Mouse (Mus musculus): Measurements from ENCODE around the gene Lin7a. TPM values are rescaled to one million over a fixed set of nuclear protein-coding genes. Genes with fewer than 3 reads are reported as not detected.
"Not testable (repeated sequence)": the region's sequence is repeated elsewhere in the genome, so short reads cannot be mapped to it uniquely, and the experiment has no call there.

Gene Lin7a
- polyA plus RNA-seq, 1 experiment from 2014 or later: 4.5 TPM

DNA sequence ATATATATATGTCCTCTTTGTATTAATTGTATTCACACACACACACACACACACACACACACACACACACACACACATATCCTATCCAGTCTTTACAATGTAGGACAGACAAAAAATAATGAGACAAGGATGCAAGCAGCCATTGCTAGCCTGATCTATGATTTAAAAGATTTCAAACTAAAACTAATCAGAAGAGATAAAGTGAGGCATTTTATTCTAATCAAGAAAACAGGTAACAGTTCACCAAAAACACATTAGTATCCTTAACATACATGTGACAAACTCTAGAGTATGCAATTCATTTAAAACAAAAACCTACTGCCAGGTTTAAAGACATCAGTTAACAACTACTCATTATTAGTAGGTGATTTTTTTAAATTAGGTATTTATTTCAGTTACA, 30.1 kb upstream of the Lin7a start:
- no peak for ATAC-seq (ENCODE audit: low read depth)
- H3K4me3 ChIP-seq (ENCODE audit: low read length): no peak overlapping the region
- no peaks in the 10 kb centered on the region for H3K9me3 ChIP-seq (ENCODE audit: control insufficient read depth, low read length)
- no peak overlapping the region for H3K27ac ChIP-seq (ENCODE audit: low read length)
- no peak overlapping the region for H3K4me2 ChIP-seq (ENCODE audit: low read depth, low read length)
- no peaks in the 10 kb centered on the region for H3K36me3 ChIP-seq (ENCODE audit: control insufficient read depth, insufficient read depth, low read length)
- H3K27me3 ChIP-seq (ENCODE audit: control insufficient read depth, insufficient read depth, low read depth, low read length): no peaks in the 10 kb centered on the region
- no peak overlapping the region for H3K9ac ChIP-seq (ENCODE audit: low read length)
- no peaks in the 10 kb centered on the region for H3K4me1 ChIP-seq (replicated peaks; ENCODE audit: control insufficient read depth, insufficient read depth, low read length)

DNA sequence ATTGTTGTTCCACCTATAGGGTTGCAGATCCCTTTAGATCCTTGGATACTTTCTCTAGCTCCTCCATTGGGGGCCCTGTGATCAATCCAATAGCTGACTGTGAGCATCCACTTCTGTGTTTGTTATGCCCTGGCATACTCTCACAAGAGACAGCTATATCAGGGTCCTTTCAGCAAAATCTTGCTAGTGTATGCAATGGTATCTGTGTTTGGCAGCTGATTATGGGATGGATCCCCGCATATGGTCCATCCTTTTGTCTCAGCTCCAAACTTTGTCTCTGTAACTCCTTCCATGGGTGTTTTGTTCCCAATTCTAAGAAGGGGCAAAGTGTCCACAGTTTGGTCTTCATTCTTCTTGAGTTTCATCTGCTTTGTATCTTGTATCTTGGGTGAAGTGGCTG, 29.5 kb upstream of the Lin7a start:
- 81% methylated on average over 1 of the region's 1 CpGs for WGBS
- not testable (repeated sequence) for H3K27ac ChIP-seq (ENCODE audit: low read length); H3K36me3 ChIP-seq (ENCODE audit: control insufficient read depth, insufficient read depth, low read length); H3K27me3 ChIP-seq (ENCODE audit: control insufficient read depth, insufficient read depth, low read depth, low read length); H3K4me1 ChIP-seq (replicated peaks; ENCODE audit: control insufficient read depth, insufficient read depth, low read length); ATAC-seq (ENCODE audit: low read depth); H3K9me3 ChIP-seq (ENCODE audit: control insufficient read depth, low read length); H3K4me2 ChIP-seq (ENCODE audit: low read depth, low read length); H3K4me3 ChIP-seq (ENCODE audit: low read length); H3K9ac ChIP-seq (ENCODE audit: low read length)

DNA sequence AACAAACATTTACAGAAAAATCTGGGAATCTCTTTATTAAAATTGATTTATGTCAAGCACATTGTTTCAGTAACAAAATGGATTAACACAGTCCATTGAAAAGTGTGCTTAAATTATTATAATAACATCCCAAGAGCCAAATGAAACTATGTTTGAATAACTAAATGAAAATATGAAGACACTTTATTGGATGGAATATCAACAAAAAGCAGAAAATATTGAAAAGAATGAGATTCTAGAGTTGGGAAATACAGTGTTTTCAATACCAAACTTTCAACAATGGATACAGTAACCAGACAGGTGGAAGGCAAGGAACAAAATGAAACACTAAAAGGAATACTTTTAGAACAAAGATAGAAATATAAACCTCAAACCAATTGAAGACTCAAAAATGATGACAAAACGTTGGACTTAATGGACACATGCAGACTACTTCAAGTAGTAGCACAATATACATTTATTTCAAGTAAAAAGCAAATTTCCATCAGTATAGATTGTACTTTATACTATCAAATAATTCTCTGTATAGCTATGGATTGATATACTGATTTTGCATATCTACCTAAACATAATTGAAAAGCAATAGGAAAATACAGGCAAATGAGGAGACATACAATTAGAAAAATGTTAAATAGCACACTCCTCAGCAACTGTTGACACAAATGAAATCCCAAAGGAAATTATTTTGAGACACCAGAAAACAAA, 28.6 kb upstream of the Lin7a start:
- H3K27me3 ChIP-seq (ENCODE audit: control insufficient read depth, insufficient read depth, low read depth, low read length): no peaks in the 10 kb centered on the region
- no peak overlapping the region for H3K27ac ChIP-seq (ENCODE audit: low read length)
- H3K4me3 ChIP-seq (ENCODE audit: low read length): no peak overlapping the region
- no peak overlapping the region for H3K4me2 ChIP-seq (ENCODE audit: low read depth, low read length)
- ATAC-seq (ENCODE audit: low read depth): no peak
- H3K9ac ChIP-seq (ENCODE audit: low read length): no peak overlapping the region
- no peaks in the 10 kb centered on the region for H3K9me3 ChIP-seq (ENCODE audit: control insufficient read depth, low read length)
- WGBS: 72% methylated on average over 1 of the region's 1 CpGs
- H3K36me3 ChIP-seq (ENCODE audit: control insufficient read depth, insufficient read depth, low read length): no peaks in the 10 kb centered on the region
- H3K4me1 ChIP-seq (replicated peaks; ENCODE audit: control insufficient read depth, insufficient read depth, low read length): no peaks in the 10 kb centered on the region

DNA sequence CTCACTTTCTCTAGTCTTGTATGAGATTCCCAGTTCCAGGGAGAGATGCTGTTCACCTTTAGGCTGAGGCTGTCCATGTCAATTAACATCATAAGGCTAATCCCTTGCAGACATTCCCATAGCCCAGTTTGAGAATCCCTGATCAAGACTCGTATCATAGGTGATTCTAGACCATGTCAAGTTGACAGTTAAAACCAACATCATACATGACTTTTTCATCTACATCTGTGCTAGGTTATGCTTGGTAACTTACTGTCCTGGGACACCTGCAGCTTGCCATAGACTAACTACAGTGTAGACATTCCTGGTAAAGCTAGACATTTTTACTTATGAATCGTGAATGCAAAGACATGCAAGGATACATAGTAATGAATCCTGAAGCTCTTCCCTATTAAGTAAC, 27.3 kb upstream of the Lin7a start:
- H3K9ac ChIP-seq (ENCODE audit: low read length): no peak overlapping the region
- H3K27me3 ChIP-seq (ENCODE audit: control insufficient read depth, insufficient read depth, low read depth, low read length): no peaks in the 10 kb centered on the region
- no peaks in the 10 kb centered on the region for H3K4me1 ChIP-seq (replicated peaks; ENCODE audit: control insufficient read depth, insufficient read depth, low read length)
- no peak for ATAC-seq (ENCODE audit: low read depth)
- no peaks in the 10 kb centered on the region for H3K36me3 ChIP-seq (ENCODE audit: control insufficient read depth, insufficient read depth, low read length)
- H3K27ac ChIP-seq (ENCODE audit: low read length): no peak overlapping the region
- H3K9me3 ChIP-seq (ENCODE audit: control insufficient read depth, low read length): no peaks in the 10 kb centered on the region
- H3K4me2 ChIP-seq (ENCODE audit: low read depth, low read length): no peak overlapping the region
- WGBS: 78% methylated on average over 2 of the region's 2 CpGs
- no peak overlapping the region for H3K4me3 ChIP-seq (ENCODE audit: low read length)

DNA sequence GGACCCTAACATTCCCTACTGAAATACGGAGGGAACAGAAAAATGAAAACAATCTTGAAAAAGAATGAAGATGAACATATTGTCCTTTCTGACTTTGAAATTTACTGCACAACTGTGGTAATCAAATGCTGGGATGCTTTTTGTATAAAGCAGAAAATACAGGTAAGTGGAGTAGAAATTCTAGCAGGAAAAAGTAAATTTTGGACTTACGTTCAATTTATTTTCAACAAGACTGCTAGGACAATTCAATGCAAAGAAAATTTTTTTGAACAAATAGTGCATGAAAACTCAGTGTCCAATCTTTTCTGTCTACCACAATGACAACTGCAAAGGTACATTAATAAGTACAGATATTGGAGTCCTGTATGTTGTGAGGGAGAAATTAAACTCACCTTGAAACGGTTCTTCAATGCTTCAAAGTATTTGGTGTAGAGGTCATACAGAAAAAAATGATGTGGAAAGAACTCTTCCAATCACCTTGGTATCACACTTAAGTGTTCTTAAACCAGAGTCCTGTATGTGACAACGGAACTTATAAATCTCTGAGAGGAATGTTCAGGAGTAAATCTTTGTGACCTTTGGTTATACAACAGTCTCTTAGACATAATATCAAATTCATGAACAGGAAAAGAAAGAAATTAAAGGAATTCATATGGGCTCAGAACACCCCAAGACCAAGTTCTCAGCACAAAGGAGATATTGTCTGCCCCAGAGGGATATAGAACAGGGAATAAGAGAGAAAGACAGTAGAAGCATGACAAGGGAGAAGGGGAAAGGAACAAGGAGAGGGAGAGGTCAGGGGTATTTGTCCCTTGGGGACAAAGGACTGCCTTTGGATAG, 26.6 kb upstream of the Lin7a start:
- H3K9ac ChIP-seq (ENCODE audit: low read length): no peak overlapping the region
- H3K27ac ChIP-seq (ENCODE audit: low read length): no peak overlapping the region
- no peaks in the 10 kb centered on the region for H3K27me3 ChIP-seq (ENCODE audit: control insufficient read depth, insufficient read depth, low read depth, low read length)
- H3K36me3 ChIP-seq (ENCODE audit: control insufficient read depth, insufficient read depth, low read length): no peaks in the 10 kb centered on the region
- no peak for ATAC-seq (ENCODE audit: low read depth)
- no peaks in the 10 kb centered on the region for H3K9me3 ChIP-seq (ENCODE audit: control insufficient read depth, low read length)
- H3K4me2 ChIP-seq (ENCODE audit: low read depth, low read length): no peak overlapping the region
- no peaks in the 10 kb centered on the region for H3K4me1 ChIP-seq (replicated peaks; ENCODE audit: control insufficient read depth, insufficient read depth, low read length)
- H3K4me3 ChIP-seq (ENCODE audit: low read length): no peak overlapping the region
- WGBS: 70% methylated on average over 4 of the region's 4 CpGs

DNA sequence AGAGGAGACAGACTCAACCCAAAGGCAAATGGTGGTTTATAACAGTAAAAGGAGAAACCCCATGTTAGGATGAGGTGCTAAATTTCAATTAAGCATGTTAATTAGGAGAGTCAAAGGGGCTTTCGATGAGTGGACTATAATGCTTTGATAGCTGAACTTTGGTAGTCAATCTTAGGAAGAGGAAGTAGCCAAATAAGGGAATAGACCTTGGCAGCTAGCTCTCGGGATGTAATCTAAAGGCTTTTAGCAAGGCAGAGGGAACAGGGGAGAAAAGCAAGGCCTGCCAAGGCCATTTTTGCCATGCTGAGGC, 26.0 kb upstream of the Lin7a start:
- WGBS: 53% methylated on average over 2 of the region's 2 CpGs
- H3K9ac ChIP-seq (ENCODE audit: low read length): no peak overlapping the region

DNA sequence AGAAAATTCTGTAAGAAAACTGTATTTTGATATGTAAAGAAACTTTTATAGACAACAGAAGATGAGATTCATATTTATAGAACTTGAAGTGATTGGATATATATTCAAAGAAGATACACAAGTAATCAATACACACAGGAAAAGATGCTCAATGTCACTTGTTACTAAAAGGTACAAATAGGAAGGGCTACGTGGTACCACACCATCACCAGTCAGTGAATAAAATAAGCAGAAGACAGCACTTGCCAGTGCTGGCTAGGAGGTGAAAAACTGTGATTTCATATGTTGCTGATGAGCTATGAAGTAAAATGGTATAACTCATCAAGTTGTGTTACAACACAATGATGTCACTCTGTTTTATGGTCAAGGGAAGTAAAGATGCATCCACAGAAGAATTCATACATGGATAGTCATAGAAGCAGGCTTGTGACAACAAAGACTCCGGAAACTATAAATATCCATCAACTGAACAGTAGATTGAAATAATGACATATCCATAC, 25.5 kb upstream of the Lin7a start:
- Histone ChIP-seq H3K36me3 (ENCODE audit: control insufficient read depth, insufficient read depth, low read length) (no peaks in the 10 kb centered on the region), H3K4me2 (ENCODE audit: low read depth, low read length) (no peak overlapping the region), H3K9ac (ENCODE audit: low read length) (no peak overlapping the region), H3K27ac (ENCODE audit: low read length) (no peak overlapping the region), H3K4me3 (ENCODE audit: low read length) (no peak overlapping the region), H3K4me1 (replicated peaks; ENCODE audit: control insufficient read depth, insufficient read depth, low read length) (no peaks in the 10 kb centered on the region), H3K9me3 (ENCODE audit: control insufficient read depth, low read length) (no peaks in the 10 kb centered on the region), H3K27me3 (ENCODE audit: control insufficient read depth, insufficient read depth, low read depth, low read length) (no peaks in the 10 kb centered on the region)
- no peak for ATAC-seq (ENCODE audit: low read depth)
- 90% methylated on average over 2 of the region's 2 CpGs for WGBS

More for the DNA sequence above, 26.0 kb upstream of the Lin7a start:
- no peak overlapping the region for H3K27ac ChIP-seq (ENCODE audit: low read length)
- no peaks in the 10 kb centered on the region for H3K27me3 ChIP-seq (ENCODE audit: control insufficient read depth, insufficient read depth, low read depth, low read length)
- H3K9me3 ChIP-seq (ENCODE audit: control insufficient read depth, low read length): no peaks in the 10 kb centered on the region
- no peaks in the 10 kb centered on the region for H3K36me3 ChIP-seq (ENCODE audit: control insufficient read depth, insufficient read depth, low read length)
- no peak overlapping the region for H3K4me2 ChIP-seq (ENCODE audit: low read depth, low read length)
- no peaks in the 10 kb centered on the region for H3K4me1 ChIP-seq (replicated peaks; ENCODE audit: control insufficient read depth, insufficient read depth, low read length)
- no peak overlapping the region for H3K4me3 ChIP-seq (ENCODE audit: low read length)
- no peak for ATAC-seq (ENCODE audit: low read depth)

DNA sequence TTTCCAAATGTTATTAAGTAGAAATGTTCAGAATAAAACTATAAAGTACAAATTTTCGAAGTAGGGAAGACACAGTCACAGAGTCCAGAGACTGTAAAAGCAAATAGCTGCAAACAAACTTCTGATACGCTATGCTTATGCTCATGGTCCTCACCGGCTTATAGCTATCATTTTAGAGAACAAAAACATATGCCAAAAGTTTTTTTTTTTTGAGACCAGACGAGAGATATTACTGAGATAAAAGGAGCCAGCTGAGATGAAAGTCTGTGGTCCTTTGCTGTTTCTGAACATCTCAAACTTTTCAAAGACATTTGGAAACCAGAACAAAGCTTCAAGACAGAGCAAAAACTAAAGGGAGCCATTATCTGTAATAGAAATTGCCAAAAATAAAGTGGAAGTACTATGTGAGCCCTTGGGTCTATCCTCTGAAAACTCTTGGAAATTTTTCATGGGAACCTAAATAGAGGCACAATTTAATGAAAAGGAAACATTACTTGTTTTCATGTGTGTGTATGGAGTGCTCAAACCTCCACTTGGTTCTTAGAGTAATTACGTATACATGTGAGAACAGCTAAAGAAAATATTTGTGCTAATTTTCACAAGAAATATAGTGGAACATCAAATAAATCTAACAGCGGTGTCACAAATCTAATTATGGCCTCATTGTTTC, 24.4 kb upstream of the Lin7a start:
- H3K9ac ChIP-seq (ENCODE audit: low read length): no peak overlapping the region
- H3K4me3 ChIP-seq (ENCODE audit: low read length): no peak overlapping the region
- ATAC-seq (ENCODE audit: low read depth): no peak
- H3K9me3 ChIP-seq (ENCODE audit: control insufficient read depth, low read length): no peaks in the 10 kb centered on the region
- H3K27ac ChIP-seq (ENCODE audit: low read length): no peak overlapping the region
- H3K36me3 ChIP-seq (ENCODE audit: control insufficient read depth, insufficient read depth, low read length): no peaks in the 10 kb centered on the region
- H3K4me2 ChIP-seq (ENCODE audit: low read depth, low read length): no peak overlapping the region
- H3K4me1 ChIP-seq (replicated peaks; ENCODE audit: control insufficient read depth, insufficient read depth, low read length): no peaks in the 10 kb centered on the region
- 74% methylated on average over 6 of the region's 6 CpGs for WGBS
- H3K27me3 ChIP-seq (ENCODE audit: control insufficient read depth, insufficient read depth, low read depth, low read length): no peaks in the 10 kb centered on the region

DNA sequence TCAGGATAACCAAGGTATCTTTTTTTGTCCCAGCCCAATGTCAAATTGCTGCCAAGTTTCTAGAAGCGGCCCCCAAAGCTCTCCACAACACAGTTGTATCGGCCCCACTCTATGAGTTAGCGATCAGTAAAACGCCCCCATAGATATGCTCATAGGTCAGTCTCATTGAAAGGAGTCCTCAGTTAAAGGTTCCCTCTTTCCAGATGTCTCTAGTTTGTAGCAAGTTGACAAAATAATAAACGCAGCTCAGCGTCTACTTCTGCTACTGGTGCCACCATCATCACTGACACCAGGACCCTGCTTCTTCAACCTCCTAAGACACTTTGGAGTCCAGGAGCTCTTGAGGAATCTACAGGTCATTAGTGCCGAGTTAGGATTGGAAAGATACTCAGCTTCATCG, 23.0 kb upstream of the Lin7a start:
- no peak for ATAC-seq (ENCODE audit: low read depth)
- WGBS: 75% methylated on average over 8 of the region's 8 CpGs
- Histone ChIP-seq H3K4me3 (ENCODE audit: low read length) (no peak overlapping the region), H3K4me1 (replicated peaks; ENCODE audit: control insufficient read depth, insufficient read depth, low read length) (no peaks in the 10 kb centered on the region), H3K36me3 (ENCODE audit: control insufficient read depth, insufficient read depth, low read length) (no peaks in the 10 kb centered on the region), H3K9ac (ENCODE audit: low read length) (no peak overlapping the region), H3K27me3 (ENCODE audit: control insufficient read depth, insufficient read depth, low read depth, low read length) (no peaks in the 10 kb centered on the region), H3K27ac (ENCODE audit: low read length) (no peak overlapping the region), H3K4me2 (ENCODE audit: low read depth, low read length) (no peak overlapping the region), H3K9me3 (ENCODE audit: control insufficient read depth, low read length) (no peaks in the 10 kb centered on the region)
